Mouse (Mus musculus): ENCODE measurements at regions not wholly inside any gene's neighbourhood (a gene's known extent, or its start where the extent isn't known, plus 50 kb on each side); places are given as distances from the start of the nearest gene placed in this dataset.

DNA sequence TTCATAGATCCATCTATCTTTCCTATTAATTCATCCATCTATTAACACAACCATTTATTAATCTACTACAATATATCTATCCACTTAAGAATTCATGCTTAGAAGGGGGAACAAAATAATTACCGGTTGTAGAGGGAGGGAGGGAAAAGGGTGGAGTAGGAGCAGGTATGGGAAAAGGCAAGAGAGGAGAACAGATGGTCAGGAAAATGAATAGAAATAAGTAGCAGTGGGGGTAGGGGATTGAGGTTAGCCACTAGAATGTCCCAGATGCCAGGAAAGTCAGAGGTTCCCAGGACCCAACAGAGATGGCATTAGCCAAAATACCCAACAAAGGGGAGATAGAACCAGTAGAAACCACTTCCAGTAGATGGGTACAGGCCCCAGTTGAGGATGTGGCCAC, 164.5 kb upstream of the Crbn start:
- no peak overlapping the region for H3K9ac ChIP-seq
- H3K27ac ChIP-seq: no peak overlapping the region
- H3K4me1 ChIP-seq (replicated peaks): no peaks in the 10 kb centered on the region
- WGBS: 86% methylated on average over 1 of the region's 1 CpGs
- H3K4me3 ChIP-seq: no peak overlapping the region
- no peak overlapping the region for H3K4me2 ChIP-seq
- no peaks in the 10 kb centered on the region for H3K27me3 ChIP-seq
- H3K36me3 ChIP-seq: no peaks in the 10 kb centered on the region
- H3K9me3 ChIP-seq: no peaks in the 10 kb centered on the region
- ATAC-seq (ENCODE audit: low FRiP score): no peak

DNA sequence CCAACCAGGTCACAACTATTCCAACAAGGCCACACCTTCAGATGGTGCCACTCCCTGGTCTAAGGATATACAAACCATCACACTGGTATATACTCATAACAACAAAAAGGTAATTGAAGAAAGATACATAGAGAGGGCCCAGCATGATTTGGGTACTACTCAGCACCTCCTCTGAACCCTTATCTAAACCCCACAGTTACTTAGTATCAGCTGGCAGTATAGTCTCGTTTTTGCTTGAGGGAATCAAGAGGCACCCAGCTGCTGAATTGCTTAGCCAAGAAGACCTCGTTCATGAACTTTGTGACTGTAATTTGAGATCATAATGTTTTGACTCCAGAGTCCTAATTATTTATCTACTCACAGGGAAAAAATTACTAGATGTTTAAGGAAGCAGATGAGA, 175.6 kb upstream of the Crbn start:
- no peak for ATAC-seq (ENCODE audit: low FRiP score)
- WGBS: 78% methylated on average over 2 of the region's 2 CpGs

DNA sequence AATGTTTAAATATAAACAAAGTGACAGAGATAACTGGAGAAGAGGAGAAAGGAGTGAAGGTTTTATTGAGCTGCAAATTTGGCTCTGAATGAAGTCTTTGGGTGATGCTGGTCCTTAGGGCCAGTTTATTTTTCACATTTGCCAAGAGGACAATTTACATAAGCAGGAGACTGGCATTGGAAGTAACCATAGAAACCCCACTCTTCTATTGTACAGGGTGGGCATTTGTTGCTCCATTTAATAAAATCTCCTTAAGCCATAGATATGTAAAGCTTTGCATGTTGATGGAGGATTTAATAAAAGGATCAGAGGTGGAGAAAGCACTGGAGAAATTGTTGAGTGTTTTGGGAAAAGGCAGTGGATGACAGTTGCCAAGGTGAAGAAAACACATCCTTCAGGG, 178.8 kb upstream of the Crbn start:
- H3K9me3 ChIP-seq: no peaks in the 10 kb centered on the region

More for the DNA sequence above, 175.6 kb upstream of the Crbn start:
- Histone ChIP-seq H3K9ac (no peak overlapping the region), H3K27me3 (no peaks in the 10 kb centered on the region), H3K9me3 (no peaks in the 10 kb centered on the region), H3K36me3 (no peaks in the 10 kb centered on the region), H3K27ac (no peak overlapping the region), H3K4me2 (no peak overlapping the region), H3K4me3 (no peak overlapping the region), H3K4me1 (replicated peaks) (no peaks in the 10 kb centered on the region)

DNA sequence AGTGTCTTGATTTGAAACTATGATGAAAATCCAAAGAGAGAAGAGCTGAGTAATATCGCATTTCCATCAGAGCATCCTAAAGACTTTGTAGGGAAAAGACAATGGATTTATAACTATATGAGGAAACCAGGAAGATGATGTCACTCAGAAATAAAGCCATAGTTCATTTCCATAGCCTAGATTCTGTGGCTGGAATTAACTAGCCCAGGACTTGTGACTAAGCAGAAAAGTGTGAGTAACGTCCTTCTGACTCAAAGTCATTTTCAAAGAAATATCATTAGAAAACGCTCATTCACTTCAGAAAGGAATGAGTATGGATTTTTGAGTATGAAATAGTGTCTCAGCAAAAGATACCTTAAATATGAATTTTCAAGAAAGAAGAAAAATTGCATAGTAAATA, 179.9 kb upstream of the Crbn start:
- Histone ChIP-seq H3K36me3 (no peaks in the 10 kb centered on the region), H3K4me1 (replicated peaks) (no peaks in the 10 kb centered on the region), H3K27ac (no peak overlapping the region), H3K4me3 (no peak overlapping the region), H3K9ac (no peak overlapping the region), H3K9me3 (no peaks in the 10 kb centered on the region), H3K4me2 (no peak overlapping the region), H3K27me3 (no peaks in the 10 kb centered on the region)
- ATAC-seq (ENCODE audit: low FRiP score): no peak
- WGBS: 75% methylated on average over 3 of the region's 3 CpGs

More for the DNA sequence above, 178.8 kb upstream of the Crbn start:
- Histone ChIP-seq H3K4me2 (no peak overlapping the region), H3K4me3 (no peak overlapping the region), H3K27ac (no peak overlapping the region), H3K27me3 (no peaks in the 10 kb centered on the region), H3K9ac (no peak overlapping the region), H3K36me3 (no peaks in the 10 kb centered on the region), H3K4me1 (replicated peaks) (no peaks in the 10 kb centered on the region)
- peak; percentile 57; the same call in 1 of the 2 replicates for ATAC-seq (ENCODE audit: low FRiP score)

DNA sequence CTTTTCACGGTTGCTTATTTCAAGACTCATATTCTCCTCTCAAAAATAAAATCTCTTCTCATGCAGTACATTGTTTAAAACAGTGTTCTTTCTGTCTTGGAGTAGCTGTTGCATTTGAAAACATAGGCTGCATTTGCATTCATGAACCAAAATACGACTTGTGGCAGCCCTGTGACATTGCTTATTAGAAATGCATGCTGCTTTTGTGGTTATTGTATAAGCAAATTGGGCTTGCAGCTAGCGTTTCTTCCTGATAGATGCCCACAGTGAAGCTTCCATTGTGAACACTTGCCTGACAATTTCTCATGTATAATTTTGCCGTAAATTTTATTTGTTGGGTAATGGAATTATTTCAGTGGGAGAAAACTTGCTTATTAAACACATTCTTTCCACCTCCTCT, 180.3 kb upstream of the Crbn start:
- Histone ChIP-seq H3K4me1 (replicated peaks) (no peaks in the 10 kb centered on the region), H3K27ac (no peak overlapping the region)

DNA sequence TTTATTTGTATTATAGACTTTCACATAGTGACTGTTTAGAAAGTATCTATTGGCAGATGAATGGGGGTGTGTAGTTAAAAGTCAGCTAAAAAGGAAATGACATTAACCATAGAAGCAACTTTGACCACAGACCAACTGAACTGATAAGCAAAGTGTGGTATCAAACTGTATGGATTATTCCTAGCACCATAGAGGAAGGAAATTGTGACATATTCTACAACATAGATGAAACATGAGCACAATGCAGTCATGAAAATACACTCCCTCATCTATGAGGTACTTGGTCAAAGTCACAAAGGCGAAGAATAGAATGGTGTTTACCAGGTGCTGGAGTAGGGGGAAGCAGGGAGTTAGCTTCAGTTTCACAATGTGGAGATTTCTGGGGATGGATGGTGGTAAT, 181.4 kb upstream of the Crbn start:
- 95% methylated on average over 1 of the region's 1 CpGs for WGBS
- Histone ChIP-seq H3K4me3 (no peak overlapping the region), H3K27ac (no peak overlapping the region), H3K4me2 (no peak overlapping the region), H3K9me3 (no peaks in the 10 kb centered on the region), H3K27me3 (no peaks in the 10 kb centered on the region), H3K9ac (no peak overlapping the region), H3K4me1 (replicated peaks) (no peaks in the 10 kb centered on the region), H3K36me3 (no peaks in the 10 kb centered on the region)
- ATAC-seq (ENCODE audit: low FRiP score): no peak

More for the DNA sequence above, 180.3 kb upstream of the Crbn start:
- no peak overlapping the region for H3K4me2 ChIP-seq
- H3K9me3 ChIP-seq: no peaks in the 10 kb centered on the region
- ATAC-seq (ENCODE audit: low FRiP score): no peak
- WGBS: 22% methylated on average over 4 of the region's 4 CpGs
- no peaks in the 10 kb centered on the region for H3K27me3 ChIP-seq
- H3K36me3 ChIP-seq: no peaks in the 10 kb centered on the region
- no peak overlapping the region for H3K4me3 ChIP-seq
- H3K9ac ChIP-seq: no peak overlapping the region

DNA sequence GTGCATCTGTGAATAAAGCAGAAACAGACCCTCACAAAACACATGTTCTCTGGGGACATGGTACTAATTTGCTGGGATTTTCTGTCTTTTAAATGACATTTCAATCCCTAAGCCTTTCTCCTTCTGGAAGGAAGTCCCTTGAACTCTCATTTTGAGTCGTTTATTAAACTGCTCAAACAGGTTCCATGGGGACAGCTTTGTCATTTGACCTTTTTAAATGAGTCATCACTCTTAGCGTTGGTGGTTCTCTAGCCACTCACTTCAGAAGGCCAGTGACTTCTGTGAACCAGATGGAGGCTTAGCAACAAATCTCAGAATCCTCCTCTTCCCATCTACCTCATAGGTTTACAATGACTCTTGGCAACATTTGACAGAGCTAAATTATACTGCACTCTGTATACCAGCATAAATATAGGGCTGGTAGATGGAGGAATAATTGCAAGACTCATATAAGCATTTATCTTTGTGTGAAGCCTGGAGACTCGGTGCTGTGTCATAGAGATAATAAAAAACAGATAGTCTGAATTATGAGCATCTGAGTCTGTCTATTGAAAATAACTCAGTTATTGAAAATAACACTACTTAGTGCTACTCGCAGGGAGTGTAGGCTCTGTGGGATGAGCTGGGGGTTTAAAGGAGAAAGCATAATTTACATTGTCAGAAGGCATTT, 185.4 kb upstream of the Crbn start:
- ATAC-seq (ENCODE audit: low FRiP score): no peak
- no peaks in the 10 kb centered on the region for H3K9me3 ChIP-seq
- WGBS: 69% methylated on average over 4 of the region's 4 CpGs
- no peak overlapping the region for H3K4me3 ChIP-seq
- H3K27ac ChIP-seq: no peak overlapping the region
- H3K4me1 ChIP-seq (replicated peaks): no peaks in the 10 kb centered on the region
- H3K9ac ChIP-seq: no peak overlapping the region
- no peaks in the 10 kb centered on the region for H3K27me3 ChIP-seq
- no peaks in the 10 kb centered on the region for H3K36me3 ChIP-seq
- H3K4me2 ChIP-seq: no peak overlapping the region

DNA sequence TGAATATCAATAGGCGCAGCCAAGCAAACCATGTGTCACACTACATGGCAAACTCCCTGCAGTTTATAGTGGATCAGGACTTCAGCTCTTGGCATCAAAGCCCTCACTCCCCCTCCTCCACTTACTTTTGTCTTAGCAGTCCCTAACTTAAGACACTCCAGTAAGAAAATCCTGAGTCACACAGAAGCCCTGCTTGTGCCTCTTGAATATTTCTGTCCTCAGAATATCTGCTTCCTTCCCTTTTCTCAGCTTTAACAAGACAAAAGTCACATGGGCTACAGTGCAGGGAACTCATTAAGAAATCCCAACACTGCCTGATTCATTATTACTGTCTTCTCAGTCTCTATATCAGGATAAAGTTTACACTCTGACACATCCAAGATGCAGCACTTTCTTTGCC, 191.7 kb upstream of the Crbn start:
- H3K4me1 ChIP-seq (replicated peaks): no peaks in the 10 kb centered on the region
- ATAC-seq (ENCODE audit: low FRiP score): no peak
- WGBS: 94% methylated on average over 1 of the region's 1 CpGs
- H3K9ac ChIP-seq: no peak overlapping the region
- H3K27me3 ChIP-seq: no peaks in the 10 kb centered on the region
- H3K4me3 ChIP-seq: no peak overlapping the region
- no peak overlapping the region for H3K27ac ChIP-seq
- H3K9me3 ChIP-seq: no peaks in the 10 kb centered on the region
- H3K4me2 ChIP-seq: no peak overlapping the region
- no peaks in the 10 kb centered on the region for H3K36me3 ChIP-seq

DNA sequence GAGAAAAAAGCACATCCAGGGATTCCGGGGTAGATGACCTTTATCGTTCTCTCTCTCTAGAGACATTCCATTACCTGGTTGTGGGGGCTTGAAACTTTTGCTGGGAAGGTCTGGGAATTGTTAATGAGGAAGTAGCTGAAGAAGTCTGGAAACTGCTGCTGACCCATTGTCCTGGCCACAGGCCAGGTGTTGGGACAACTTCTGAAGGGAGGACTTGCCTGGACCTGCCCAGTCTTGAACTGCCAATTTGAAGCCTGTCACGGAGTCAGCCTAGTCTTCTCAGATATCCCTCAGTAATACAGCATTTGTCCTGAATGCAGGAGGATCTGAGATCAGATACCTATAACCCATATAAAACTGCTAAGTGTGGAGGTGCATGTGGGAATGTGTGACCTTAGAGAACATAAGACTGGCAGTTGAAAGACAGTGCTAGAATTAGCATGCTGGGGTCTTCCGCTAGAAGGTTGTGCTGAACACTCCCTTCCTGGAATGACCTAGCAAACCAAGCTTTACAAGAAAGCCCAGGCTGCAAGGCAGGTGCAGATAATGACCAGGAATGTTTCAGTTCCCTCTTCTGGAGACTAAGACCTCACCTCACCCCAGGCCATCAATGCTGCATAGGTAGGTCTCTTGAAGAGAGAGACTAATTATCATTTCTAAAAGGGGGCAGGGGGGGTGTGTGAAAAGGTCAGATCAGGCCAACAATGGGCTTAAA, 204.7 kb upstream of the Crbn start:
- no peaks in the 10 kb centered on the region for H3K9me3 ChIP-seq
- WGBS: 93% methylated on average over 4 of the region's 4 CpGs
- ATAC-seq (ENCODE audit: low FRiP score): no peak
- H3K4me2 ChIP-seq: no peak overlapping the region
- H3K4me3 ChIP-seq: no peak overlapping the region
- no peaks in the 10 kb centered on the region for H3K4me1 ChIP-seq (replicated peaks)
- no peaks in the 10 kb centered on the region for H3K27me3 ChIP-seq
- no peak overlapping the region for H3K9ac ChIP-seq
- H3K27ac ChIP-seq: no peak overlapping the region
- no peaks in the 10 kb centered on the region for H3K36me3 ChIP-seq

DNA sequence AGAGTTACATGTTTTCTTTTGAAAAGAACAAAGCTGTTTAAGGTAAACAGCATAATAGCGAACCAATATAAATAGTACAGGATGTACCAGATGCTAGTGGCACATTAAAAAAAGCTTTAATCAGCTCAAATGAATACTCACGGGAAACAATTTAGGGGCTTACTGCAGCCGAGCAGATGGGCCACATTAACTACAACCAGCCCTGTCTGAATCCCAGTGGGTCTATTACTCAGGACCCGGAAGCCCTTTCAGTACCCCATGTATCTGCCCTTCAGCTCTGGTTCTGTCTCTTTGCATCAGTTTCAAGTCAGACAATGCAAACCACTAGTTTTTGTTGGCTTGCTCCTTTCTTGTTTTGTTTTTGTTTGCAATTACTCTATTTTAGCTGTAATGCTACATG, 210.9 kb upstream of the Crbn start:
- H3K4me3 ChIP-seq: no peak overlapping the region
- no peak overlapping the region for H3K4me2 ChIP-seq
- no peaks in the 10 kb centered on the region for H3K9me3 ChIP-seq
- H3K9ac ChIP-seq: no peak overlapping the region
- H3K36me3 ChIP-seq: no peaks in the 10 kb centered on the region
- no peaks in the 10 kb centered on the region for H3K27me3 ChIP-seq
- ATAC-seq (ENCODE audit: low FRiP score): peak; percentile 63; the same call in 1 of the 2 replicates
- 34% methylated on average over 4 of the region's 4 CpGs for WGBS
- H3K27ac ChIP-seq: peak overlapping the region; percentile 53
- H3K4me1 ChIP-seq (replicated peaks): peaks cover 27% of the 10 kb centered on the region

DNA sequence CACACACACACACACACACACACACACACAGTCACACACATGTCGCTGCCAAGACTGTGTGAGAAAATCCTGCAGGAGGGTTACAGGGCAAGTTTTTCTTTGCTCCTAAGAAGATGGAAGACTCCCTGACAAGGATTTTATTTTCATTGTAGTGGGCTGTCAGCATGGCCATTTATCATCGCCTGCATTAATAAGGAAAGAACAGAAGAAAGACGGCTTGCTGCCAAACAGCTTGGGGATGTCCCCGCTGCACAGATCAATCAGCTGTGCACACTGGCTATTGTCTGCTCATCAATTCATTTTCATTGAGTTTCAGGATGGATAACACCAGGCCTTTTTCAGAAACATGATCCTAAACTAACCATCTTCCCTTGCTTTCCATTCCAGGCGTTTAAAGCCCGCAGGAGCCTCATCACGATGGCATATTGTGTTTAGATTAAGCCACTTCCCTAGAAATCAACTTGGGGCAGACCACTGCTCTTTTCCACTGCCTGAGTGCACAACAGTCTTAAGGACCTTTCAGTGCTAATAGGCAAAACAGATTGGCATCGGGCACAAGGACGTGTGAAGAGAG, 213.1 kb upstream of the Crbn start:
- Histone ChIP-seq H3K27ac (peak overlapping the region; percentile 84), H3K4me3 (no peak overlapping the region), H3K4me1 (replicated peaks) (peaks cover 27% of the 10 kb centered on the region), H3K27me3 (no peaks in the 10 kb centered on the region), H3K4me2 (peak overlapping the region; percentile 41), H3K9me3 (no peaks in the 10 kb centered on the region), H3K36me3 (no peaks in the 10 kb centered on the region), H3K9ac (no peak overlapping the region)
- peak; percentile 91 for ATAC-seq (ENCODE audit: low FRiP score)
- 4% methylated on average over 9 of the region's 9 CpGs for WGBS

DNA sequence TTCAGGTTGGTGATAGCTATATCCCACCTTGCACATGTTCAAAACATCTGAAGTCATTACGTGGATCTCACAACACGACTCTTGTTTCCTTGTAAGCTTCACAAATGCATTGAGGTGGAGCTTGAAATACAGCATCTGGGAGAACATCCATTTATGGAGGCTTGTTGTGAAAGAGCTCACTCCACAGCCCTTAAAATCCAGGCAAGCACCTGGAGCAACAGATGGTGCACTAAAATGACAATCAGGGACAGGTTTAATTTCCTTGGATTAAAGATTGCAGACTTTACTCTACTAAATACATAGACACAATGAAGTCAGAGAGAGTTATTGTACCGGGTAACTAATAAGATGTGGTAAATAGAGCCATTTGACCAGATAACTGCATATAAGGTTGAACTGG, 219.2 kb upstream of the Crbn start:
- WGBS: 88% methylated on average over 3 of the region's 3 CpGs
- H3K4me1 ChIP-seq (replicated peaks): 0 out of 2 replicates have a peak, but pooled peaks cover 3% of the 10 kb centered on the region
- no peaks in the 10 kb centered on the region for H3K9me3 ChIP-seq
- H3K27ac ChIP-seq: no peak overlapping the region
- no peaks in the 10 kb centered on the region for H3K27me3 ChIP-seq
- H3K4me2 ChIP-seq: no peak overlapping the region
- H3K4me3 ChIP-seq: no peak overlapping the region
- no peak overlapping the region for H3K9ac ChIP-seq
- no peak for ATAC-seq (ENCODE audit: low FRiP score)
- H3K36me3 ChIP-seq: no peaks in the 10 kb centered on the region

DNA sequence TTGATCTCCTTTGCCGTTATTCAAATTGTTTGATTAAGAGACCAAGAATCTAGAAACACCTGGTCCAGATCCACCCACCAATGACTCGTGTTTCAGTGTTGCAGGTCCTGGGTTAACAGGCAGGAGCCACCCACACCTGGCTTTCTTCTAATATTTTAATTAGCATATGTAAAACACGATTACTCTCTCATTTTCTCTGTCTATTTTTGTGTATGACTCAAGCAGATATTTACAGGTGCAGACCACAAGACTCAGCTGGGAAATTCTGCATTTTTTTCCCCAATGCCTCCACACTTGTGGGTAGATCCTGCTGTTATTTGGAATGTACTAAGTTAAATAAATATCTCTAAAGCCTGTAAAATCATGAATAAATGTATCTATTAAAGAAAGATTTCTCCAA, 245.3 kb upstream of the Crbn start:
- H3K27me3 ChIP-seq: no peaks in the 10 kb centered on the region
- 89% methylated on average over 3 of the region's 3 CpGs for WGBS
- ATAC-seq (ENCODE audit: low FRiP score): no peak

More for the DNA sequence above, 245.3 kb upstream of the Crbn start:
- no peaks in the 10 kb centered on the region for H3K36me3 ChIP-seq
- H3K27ac ChIP-seq: no peak overlapping the region
- H3K4me3 ChIP-seq: no peak overlapping the region
- H3K9me3 ChIP-seq: no peaks in the 10 kb centered on the region
- H3K4me2 ChIP-seq: no peak overlapping the region
- no peaks in the 10 kb centered on the region for H3K4me1 ChIP-seq (replicated peaks)
- H3K9ac ChIP-seq: no peak overlapping the region

Data from hindbrain, embryonic 13.5 days (tissue).